Mouse (Mus musculus) stomach, embryonic 14.5 days (tissue): ENCODE data around the gene Gm14443. TPM values are rescaled to one million over a fixed set of nuclear protein-coding genes. Genes with fewer than 3 reads are reported as not detected.

ENCODE experiments used
- polyA plus RNA-seq: library from polyadenylated mRNA; unstranded; fragments of >200 nt; fragmentation: Nextera tagmentation; extraction: Ambion mirVana; gene quantifications from 2 replicates; pipeline ENCODE4 v1.2.1, GENCODE M21; 2014

The Gm14443 gene
- polyA plus RNA-seq, 1 experiment from 2014 or later = 2.2 TPM

Other genes starting within 250 kb of the Gm14443 start
- gene Gm14444, start 165.6 kb downstream of the Gm14443 start, polyA plus RNA-seq = not detected in 2 replicates
- gene Gm14393, start 108.1 kb downstream of the Gm14443 start, polyA plus RNA-seq = 0.91 and 0.97 TPM in 2 replicates
- gene Gm14399, start 33.9 kb downstream of the Gm14443 start, polyA plus RNA-seq = 8.1 and 9.6 TPM in 2 replicates
- gene Gm14391, start 31.0 kb upstream of the Gm14443 start, polyA plus RNA-seq = 10.8 and 12.4 TPM in 2 replicates
- gene Gm14440, start 99.3 kb upstream of the Gm14443 start, polyA plus RNA-seq = 7.5 TPM in 1 of 2 replicates, not detected in the other
- gene Gm4631, start 162.3 kb upstream of the Gm14443 start, polyA plus RNA-seq = 26.3 and 30.6 TPM in 2 replicates
- 6.6 and 12.3 TPM in 2 replicates for gene Zfp968, start 196.6 kb upstream of the Gm14443 start, polyA plus RNA-seq